ENCODE assay signal across 21 mouse cellular contexts in the genomic region with DNA sequence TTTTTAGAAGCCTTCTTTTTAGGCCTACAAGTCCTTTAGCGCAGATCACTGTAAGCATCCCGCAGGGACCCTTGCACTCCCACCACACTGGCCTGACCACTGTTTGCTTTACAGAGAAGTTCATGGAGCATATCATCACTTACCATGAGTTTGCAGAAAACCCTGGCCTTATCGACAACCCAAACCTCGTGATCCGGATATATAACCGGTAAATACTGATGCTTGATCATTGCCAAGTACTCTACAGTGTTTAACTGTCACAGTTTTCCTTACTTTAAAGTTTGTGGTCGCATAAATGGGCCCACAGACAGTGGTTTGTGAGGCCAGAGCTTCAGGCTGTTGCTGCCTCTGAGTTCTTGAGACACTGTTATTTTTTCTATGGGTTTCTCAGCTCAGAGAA. TPM values are rescaled to one million over a fixed set of nuclear protein-coding genes. Genes with fewer than 3 reads are reported as not detected.
DNase-seq lines count a peak whose midpoint lies in the region; ATAC-seq and TF ChIP-seq lines count a peak whose summit lies in the region.
"Had no signal": no experiment of that assay in that cellular context is flagged by ENCODE, and none has a peak within 500 bp of the region (broad histone marks: within the 10 kb centered on the region; RNA-seq: fewer than 3 reads in every experiment).

No protein-coding gene starts in this region.

- no peak overlapping the region for H3K4me3 ChIP-seq in bone marrow, adult 2 months (replicated peaks; ENCODE audit: control insufficient read depth, low read depth, low read length)
- H3K4me3 ChIP-seq in liver, embryonic 12.5 days: no peak overlapping the region
- H3K4me3 ChIP-seq: embryonic facial prominence, embryonic 15.5 days; heart, embryonic 10.5 days; lung, embryonic 15.5 days; neural tube, embryonic 12.5 days had no signal

- no peak for TF ChIP-seq CTCF in bone marrow, adult 2 months (IDR thresholded peaks at IDR 0.05; ENCODE audit: control insufficient read depth, insufficient read depth, low read length)

- no peaks in the 10 kb centered on the region for H3K9me3 ChIP-seq in liver, embryonic 12.5 days (replicated peaks)
- H3K9me3 ChIP-seq: embryonic facial prominence, embryonic 15.5 days; heart, embryonic 10.5 days; lung, embryonic 15.5 days; neural tube, embryonic 12.5 days had no signal

- peak; percentile 40 for ATAC-seq in common myeloid progenitor, adult 5-6 weeks (replicated peaks; ENCODE audit: low read depth, poor library complexity, severe bottlenecking)
- ATAC-seq in liver, embryonic 12.5 days: peak; percentile 48
- peak; percentile 30; the same call in 1 of the 2 replicates for ATAC-seq in megakaryocyte progenitor cell, adult 5-6 weeks (replicated peaks; ENCODE audit: poor library complexity)
- ATAC-seq: hindbrain, postnatal 0 days; intestine, embryonic 16.5 days had no signal

- WGBS in bone marrow, adult 2 months: 68% methylated on average over 7 of the region's 7 CpGs
- 34% methylated on average over 7 of the region's 7 CpGs for WGBS in liver, embryonic 12.5 days (ENCODE audit: insufficient replicate concordance)

- peak overlapping the region; percentile 32; the same call in 1 of the 2 replicates for H3K4me2 ChIP-seq in liver, embryonic 12.5 days
- H3K4me2 ChIP-seq: embryonic facial prominence, embryonic 15.5 days; lung, embryonic 15.5 days; neural tube, embryonic 12.5 days had no signal

- no peak for TF ChIP-seq POLR2A in bone marrow, adult 2 months (IDR thresholded peaks at IDR 0.05; ENCODE audit: borderline replicate concordance, control insufficient read depth, low read depth, low read length)

- no peak for DNase-seq in urinary bladder, postnatal 14 days (ENCODE audit: low spot score)
- DNase-seq in cerebellum, postnatal 25 days: no peak
- no peak for DNase-seq in kidney, adult 9 months
- DNase-seq: adrenal gland, adult 2 months; cerebellum, adult 2 months; cerebellum, postnatal 36 days; gastrocnemius, postnatal 25 days; heart, postnatal 10 days; kidney, postnatal 25 days; lung, postnatal 36 days; midbrain, embryonic 14.5 days had no signal

- no peaks in the 10 kb centered on the region for H3K27me3 ChIP-seq in liver, embryonic 12.5 days (replicated peaks)
- H3K27me3 ChIP-seq: embryonic facial prominence, embryonic 15.5 days; lung, embryonic 15.5 days; neural tube, embryonic 12.5 days had no signal

- peak overlapping the region; percentile 37 for H3K9ac ChIP-seq in liver, embryonic 12.5 days
- H3K9ac ChIP-seq: embryonic facial prominence, embryonic 15.5 days; lung, embryonic 15.5 days; neural tube, embryonic 12.5 days had no signal

- peaks cover 85% of the 10 kb centered on the region for H3K36me3 ChIP-seq in liver, embryonic 12.5 days

- H3K27ac ChIP-seq in bone marrow, adult 2 months (ENCODE audit: control insufficient read depth, insufficient read depth, low read depth, low read length, poor library complexity): peak overlapping the region; percentile 17; the same call in 1 of the 2 replicates
- H3K27ac ChIP-seq in liver, embryonic 12.5 days: peak overlapping the region; percentile 100
- H3K27ac ChIP-seq: embryonic facial prominence, embryonic 15.5 days; hindbrain, postnatal 0 days; lung, embryonic 15.5 days; neural tube, embryonic 12.5 days had no signal

- H3K4me1 ChIP-seq in bone marrow, adult 2 months (ENCODE audit: control insufficient read depth, insufficient read depth, low read length): peaks cover 2% of the 10 kb centered on the region
- H3K4me1 ChIP-seq in liver, embryonic 12.5 days: peaks cover 61% of the 10 kb centered on the region
- H3K4me1 ChIP-seq: embryonic facial prominence, embryonic 15.5 days; lung, embryonic 15.5 days; neural tube, embryonic 12.5 days had no signal

RNA-seq across cellular contexts. Expression of a gene that starts 56.1 kb away (rescaled TPM):
- 38.3 and 70.4 TPM in 2 replicates for polyA plus RNA-seq in bone marrow, adult 2 months (2011; ENCODE audit: insufficient read depth, insufficient read length, low replicate concordance, missing spikeins)
- total RNA-seq in common myeloid progenitor, adult 5-6 weeks (2017): 66.3 and 97.0 TPM in 2 replicates
- 40.1 and 42.5 TPM in 2 replicates for polyA plus RNA-seq in liver, embryonic 12.5 days (2016; fragmentation: Nextera tagmentation; extraction: Ambion mirVana)
- 18.9 and 26.4 TPM in 2 replicates for total RNA-seq in megakaryocyte progenitor cell, adult 5-6 weeks (2015)
- 26.1 and 47.3 TPM in 2 replicates for total RNA-seq in megakaryocyte progenitor cell, adult 5-6 weeks (2017)
